Mouse (Mus musculus) inflammation-experienced regulatory T-cells, adult 6 months (primary cell): ENCODE results near the gene Nr3c2. TPM values are rescaled to one million over a fixed set of nuclear protein-coding genes. Genes with fewer than 3 reads are reported as not detected.

Experiments used
- ATAC-seq: one replicate; pipeline ENCODE4 v1.8.0; 2017
- polyA plus RNA-seq, 3 experiments: library from polyadenylated mRNA; unstranded; fragments of 100-300 nt; shearing (Covaris generic); gene quantifications; one replicate each; pipeline ENCODE4 v1.2.1; 2017

The Nr3c2 gene
- polyA plus RNA-seq, result 1 to 10 TPM; 2.2 to 7.4 (median 4.9) TPM

GRCm38 (mm10) chr8:76899411-76900154, at the start of gene Nr3c2:
TSS of gene Nr3c2 (plus strand) at chr8:76899442.
- ATAC-seq, result no peak

GRCm38 (mm10) chr8:76858534-76858933, 40.7 kb upstream of the Nr3c2 start:
- ATAC-seq, result no peak

- no peak for ATAC-seq
Observed at GRCm38 (mm10) chr8:76859709-76860108, 39.5 kb upstream of the Nr3c2 start.

GRCm38 (mm10) chr8:76863066-76863465, 36.2 kb upstream of the Nr3c2 start:
- ATAC-seq, result no peak

- no peak for ATAC-seq
Observed at GRCm38 (mm10) chr8:76876809-76877208, 22.4 kb upstream of the Nr3c2 start.

- ATAC-seq, result no peak
Observed at GRCm38 (mm10) chr8:76897050-76897449, 2.2 kb upstream of the Nr3c2 start.

- ATAC-seq, result peak; percentile 37
Observed at GRCm38 (mm10) chr8:76898721-76899410, 376 bp upstream of the Nr3c2 start.

- no peak for ATAC-seq
Observed at GRCm38 (mm10) chr8:76900155-76901141, 1.2 kb downstream of the Nr3c2 start.

- peak; percentile 80 for ATAC-seq
Observed at GRCm38 (mm10) chr8:76901430-76902204, 2.4 kb downstream of the Nr3c2 start.

- no peak for ATAC-seq
Observed at GRCm38 (mm10) chr8:76902205-76903078, 3.2 kb downstream of the Nr3c2 start.

GRCm38 (mm10) chr8:76911206-76911605, 12.0 kb downstream of the Nr3c2 start:
- no peak for ATAC-seq

GRCm38 (mm10) chr8:76912678-76913077, 13.4 kb downstream of the Nr3c2 start:
- no peak for ATAC-seq

GRCm38 (mm10) chr8:76913207-76913606, 14.0 kb downstream of the Nr3c2 start:
- ATAC-seq, result no peak

- no peak for ATAC-seq
Observed at GRCm38 (mm10) chr8:76915260-76915659, 16.0 kb downstream of the Nr3c2 start.

- no peak for ATAC-seq
Observed at GRCm38 (mm10) chr8:76919546-76919945, 20.3 kb downstream of the Nr3c2 start.

- ATAC-seq, result no peak
Observed at GRCm38 (mm10) chr8:76924150-76924549, 24.9 kb downstream of the Nr3c2 start.

- ATAC-seq, result no peak
Observed at GRCm38 (mm10) chr8:76928326-76928725, 29.1 kb downstream of the Nr3c2 start.

GRCm38 (mm10) chr8:76928808-76929207, 29.6 kb downstream of the Nr3c2 start:
- no peak for ATAC-seq

- no peak for ATAC-seq
Observed at GRCm38 (mm10) chr8:76965046-76965445, 65.8 kb downstream of the Nr3c2 start.

GRCm38 (mm10) chr8:76971187-76971586, 71.9 kb downstream of the Nr3c2 start:
- ATAC-seq, result no peak
